Mouse (Mus musculus) embryonic facial prominence, embryonic 15.5 days (tissue): ENCODE measurements around the gene Gse1. TPM values are rescaled to one million over a fixed set of nuclear protein-coding genes. Genes with fewer than 3 reads are reported as not detected.

ENCODE experiments used
- ATAC-seq: fragments of 200-750 bp; cut with Nextera tagmentation; 2 replicates; pipeline ENCODE4 v1.8.0; 2017; ENCODE audit warnings: low read depth, moderate TSS enrichment; ENCODE audit not compliant: insufficient number of reproducible peaks, low FRiP score, low TSS enrichment
- H3K27ac ChIP-seq: fragments of 300-500 bp; sonication (generic); replicated peaks from 2 replicates; pipeline ENCODE4 v1.5.1; 2015; ENCODE audit warnings: mild to moderate bottlenecking, inconsistent platforms
- H3K27me3 ChIP-seq: fragments of 300-500 bp; sonication (generic); 2 replicates; pipeline ENCODE4 v1.6.1; 2015; ENCODE audit warnings: inconsistent platforms
- H3K36me3 ChIP-seq: fragments of 300-500 bp; sonication (generic); 2 replicates; pipeline ENCODE4 v1.6.1; 2015; ENCODE audit warnings: mild to moderate bottlenecking, inconsistent platforms
- H3K4me1 ChIP-seq: fragments of 300-500 bp; sonication (generic); 2 replicates; pipeline ENCODE4 v1.6.1; 2015; ENCODE audit warnings: inconsistent platforms
- H3K4me2 ChIP-seq: fragments of 300-500 bp; sonication (generic); replicated peaks from 2 replicates; pipeline ENCODE4 v1.6.1; 2015; ENCODE audit warnings: mild to moderate bottlenecking, inconsistent platforms
- H3K4me3 ChIP-seq: fragments of 300-500 bp; sonication (generic); replicated peaks from 2 replicates; pipeline ENCODE4 v1.5.1; 2015; ENCODE audit warnings: mild to moderate bottlenecking, inconsistent platforms
- H3K9ac ChIP-seq: fragments of 300-500 bp; sonication (generic); 2 replicates; pipeline ENCODE4 v1.6.1; 2015; ENCODE audit warnings: inconsistent platforms
- H3K9me3 ChIP-seq: fragments of 300-500 bp; sonication (generic); replicated peaks from 2 replicates; pipeline ENCODE4 v1.6.1; 2016; ENCODE audit warnings: inconsistent platforms
- WGBS: fragments of 180-500 bp; shearing (Covaris S2); methylation state at CpG from one replicate; pipeline ENCODE4 v1.1.7; 2015; 5-methylcytosine and 5-hydroxymethylcytosine counted together
- microRNA-seq: library from miRNA; unstranded; fragments of <30 nt; microRNA quantifications from one replicate; pipeline ENCODE4, GENCODE M21; 2016; ENCODE audit warnings: borderline number of aligned reads
- polyA plus RNA-seq: library from polyadenylated mRNA; unstranded; fragments of >200 nt; fragmentation: Nextera tagmentation; extraction: Ambion mirVana; gene quantifications from 2 replicates; pipeline ENCODE4 v1.2.1, GENCODE M21; 2015

Gene Gse1
- polyA plus RNA-seq, 1 experiment from 2014 or later, result 11.1 TPM

GRCm38 (mm10) chr8:120623608-120624007, 395.4 kb downstream of the Gse1 start:
- H3K9me3 ChIP-seq, result no peaks in the 10 kb centered on the region
- H3K4me2 ChIP-seq, result no peak overlapping the region
- 36% methylated on average over 2 of the region's 2 CpGs for WGBS
- no peaks in the 10 kb centered on the region for H3K36me3 ChIP-seq
- ATAC-seq, result no peak
- no peaks in the 10 kb centered on the region for H3K4me1 ChIP-seq
- H3K9ac ChIP-seq, result no peak overlapping the region
- no peak overlapping the region for H3K27ac ChIP-seq
- no peaks in the 10 kb centered on the region for H3K27me3 ChIP-seq
- no peak overlapping the region for H3K4me3 ChIP-seq

DNA sequence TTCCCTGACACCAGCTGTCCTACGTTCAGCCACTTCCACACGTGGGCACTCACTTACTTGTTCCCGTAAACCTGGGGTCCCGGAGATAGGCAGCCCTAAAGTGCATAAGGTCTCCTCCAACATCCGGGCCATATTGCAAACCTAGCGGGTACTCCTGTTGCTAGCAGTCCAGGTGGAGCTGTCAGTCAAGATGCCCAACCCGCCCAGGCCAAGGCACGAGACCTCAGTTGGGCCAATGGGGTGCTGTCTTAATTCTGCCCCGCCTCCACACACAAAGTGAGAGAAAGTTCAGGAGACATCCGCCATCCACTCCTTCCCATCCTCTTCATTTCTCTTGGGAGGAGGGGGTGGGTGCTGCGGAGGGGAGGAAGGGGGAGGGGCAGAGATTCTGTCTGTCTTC, 398.2 kb downstream of the Gse1 start:
- Histone ChIP-seq H3K4me2 (no peak overlapping the region), H3K27ac (no peak overlapping the region), H3K4me3 (no peak overlapping the region), H3K27me3 (no peaks in the 10 kb centered on the region), H3K36me3 (no peaks in the 10 kb centered on the region), H3K9me3 (no peaks in the 10 kb centered on the region), H3K4me1 (peaks cover 4% of the 10 kb centered on the region), H3K9ac (no peak overlapping the region)
- 59% methylated on average over 11 of the region's 11 CpGs for WGBS
- no peak for ATAC-seq

- Histone ChIP-seq H3K36me3 (no peaks in the 10 kb centered on the region), H3K27ac (no peak overlapping the region), H3K9ac (no peak overlapping the region), H3K27me3 (no peaks in the 10 kb centered on the region), H3K4me1 (peaks cover 12% of the 10 kb centered on the region), H3K4me3 (no peak overlapping the region), H3K4me2 (no peak overlapping the region), H3K9me3 (no peaks in the 10 kb centered on the region)
- ATAC-seq, result no peak
- WGBS, result 82% methylated on average over 5 of the region's 5 CpGs
Measured at GRCm38 (mm10) chr8:120627298-120627697, 399.0 kb downstream of the Gse1 start.

DNA sequence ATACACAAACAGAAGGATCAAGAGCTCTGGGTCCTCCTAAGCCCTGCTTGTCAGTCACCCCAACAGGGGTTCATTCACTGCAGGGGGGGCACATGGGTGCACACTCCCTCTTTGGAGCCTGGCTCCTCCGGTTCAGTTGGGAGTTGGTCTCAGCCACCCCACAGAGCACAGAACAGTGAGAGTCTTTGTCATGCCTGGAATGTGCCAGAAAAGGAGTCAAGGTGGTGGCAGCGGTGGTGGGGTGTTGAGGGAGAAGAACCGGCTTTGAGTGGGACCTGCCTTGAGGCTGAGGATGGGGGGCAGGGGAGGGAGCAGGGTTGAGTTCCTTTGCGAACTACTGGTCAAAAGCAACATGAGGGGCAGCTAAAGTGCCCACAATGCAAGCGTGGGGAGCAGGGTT, 401.8 kb downstream of the Gse1 start:
- no peak for ATAC-seq
- H3K36me3 ChIP-seq, result no peaks in the 10 kb centered on the region
- H3K9me3 ChIP-seq, result no peaks in the 10 kb centered on the region
- no peaks in the 10 kb centered on the region for H3K27me3 ChIP-seq
- H3K4me2 ChIP-seq, result no peak overlapping the region
- peaks cover 36% of the 10 kb centered on the region for H3K4me1 ChIP-seq
- no peak overlapping the region for H3K9ac ChIP-seq
- no peak overlapping the region for H3K4me3 ChIP-seq
- WGBS, result 43% methylated on average over 5 of the region's 5 CpGs
- no peak overlapping the region for H3K27ac ChIP-seq

- 50% methylated on average over 6 of the region's 6 CpGs for WGBS
- no peaks in the 10 kb centered on the region for H3K36me3 ChIP-seq
- ATAC-seq, result no peak
Measured at GRCm38 (mm10) chr8:120630848-120631247, 402.6 kb downstream of the Gse1 start.

More at GRCm38 (mm10) chr8:120630848-120631247, 402.6 kb downstream of the Gse1 start:
- no peak overlapping the region for H3K27ac ChIP-seq
- H3K4me3 ChIP-seq, result no peak overlapping the region
- no peaks in the 10 kb centered on the region for H3K27me3 ChIP-seq
- peaks cover 36% of the 10 kb centered on the region for H3K4me1 ChIP-seq
- no peaks in the 10 kb centered on the region for H3K9me3 ChIP-seq
- no peak overlapping the region for H3K4me2 ChIP-seq
- no peak overlapping the region for H3K9ac ChIP-seq

Small RNA genes lying within 50 kb of the gene (microRNA-seq; reads per million reads assigned to microRNA genes)
- gene Gm22715, result not detected
- gene Mir7687, result 0.69 reads per million

Other genes with a start within 250 kb of the Gse1 start
- 11.6 and 13.1 TPM in 2 replicates for gene Crispld2, start 236.0 kb upstream of the Gse1 start, polyA plus RNA-seq
- 31.3 and 35.2 TPM in 2 replicates for gene Zdhhc7, start 127.0 kb upstream of the Gse1 start, polyA plus RNA-seq
- gene 6430548M08Rik, start 114.3 kb upstream of the Gse1 start, polyA plus RNA-seq, result 8.5 and 8.7 TPM in 2 replicates
- gene Fam92b, start 51.0 kb upstream of the Gse1 start, polyA plus RNA-seq, result 6.6 and 11.4 TPM in 2 replicates